In the genomic region with DNA sequence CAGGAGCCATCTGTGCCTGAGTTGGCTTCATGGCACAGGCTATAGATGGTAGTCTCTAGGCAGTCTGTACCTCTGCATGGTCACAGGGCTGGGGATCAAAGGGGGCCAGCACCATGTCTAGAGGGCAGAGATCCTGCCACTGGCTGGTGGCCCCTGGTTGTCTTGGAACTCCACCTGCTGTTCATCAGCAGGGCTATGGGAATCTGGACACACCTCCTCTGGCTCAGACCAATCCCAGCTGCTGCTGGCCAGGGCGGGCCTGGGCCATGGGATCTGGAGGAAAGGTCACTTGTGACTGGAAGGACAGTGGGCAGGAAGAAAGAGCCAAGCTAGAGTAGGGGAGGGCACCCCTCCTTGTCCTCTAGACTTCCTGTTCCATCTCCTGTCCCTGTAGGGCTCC, we compare ENCODE assay signal across 11 mouse cellular contexts. TPM values are rescaled to one million over a fixed set of nuclear protein-coding genes. Genes with fewer than 3 reads are reported as not detected.
DNase-seq lines count a peak whose midpoint lies in the region; ATAC-seq lines count a peak whose summit lies in the region.
"Had no signal": no experiment of that assay in that cellular context is flagged by ENCODE, and none has a peak within 500 bp of the region (broad histone marks: within the 10 kb centered on the region; RNA-seq: fewer than 3 reads in every experiment).

A gene (minus strand): TSS at position 156 of the 400 bp plus-strand sequence.

- H3K4me1 ChIP-seq in brown adipose tissue, adult 24 weeks (ENCODE audit: control insufficient read depth, insufficient read depth, insufficient read length, low read length) = peaks cover 26% of the 10 kb centered on the region
- H3K4me1 ChIP-seq in liver, embryonic 12.5 days = peaks cover 29% of the 10 kb centered on the region
- no peaks in the 10 kb centered on the region for H3K4me1 ChIP-seq in midbrain, embryonic 11.5 days (ENCODE audit: control insufficient read depth, insufficient read depth, low read length)

- H3K4me3 ChIP-seq in brown adipose tissue, adult 24 weeks (ENCODE audit: insufficient read depth, low read depth, low read length) = peak within 1 kb of the TSS; percentile 50
- no peak within 1 kb of the TSS for H3K4me3 ChIP-seq in liver, embryonic 12.5 days
- no peak within 1 kb of the TSS for H3K4me3 ChIP-seq in midbrain, embryonic 11.5 days (ENCODE audit: low read depth, low read length)
- H3K4me3 ChIP-seq: erythroblast, embryonic 14.5 days; neural tube, embryonic 12.5 days had no signal

- H3K27ac ChIP-seq in brown adipose tissue, adult 24 weeks (replicated peaks; ENCODE audit: low read depth, low read length) = peak within 1 kb of the TSS; percentile 86
- no peak within 1 kb of the TSS for H3K27ac ChIP-seq in liver, embryonic 12.5 days
- H3K27ac ChIP-seq in midbrain, embryonic 11.5 days (ENCODE audit: low read depth, low read length) = no peak within 1 kb of the TSS
- H3K27ac ChIP-seq: neural tube, embryonic 12.5 days had no signal

- H3K4me2 ChIP-seq in liver, embryonic 12.5 days = no peak within 1 kb of the TSS
- no peak within 1 kb of the TSS for H3K4me2 ChIP-seq in midbrain, embryonic 11.5 days
- H3K4me2 ChIP-seq: neural tube, embryonic 12.5 days had no signal

- WGBS in liver, embryonic 12.5 days (ENCODE audit: insufficient replicate concordance) = 39% methylated on average over 1 of the region's 1 CpGs
- 56% methylated on average over 1 of the region's 1 CpGs for WGBS in midbrain, embryonic 11.5 days

- no peaks in the 10 kb centered on the region for H3K9me3 ChIP-seq in liver, embryonic 12.5 days (replicated peaks)
- H3K9me3 ChIP-seq in midbrain, embryonic 11.5 days (ENCODE audit: control insufficient read depth, low read length) = no peaks in the 10 kb centered on the region
- H3K9me3 ChIP-seq: neural tube, embryonic 12.5 days had no signal

- intact Hi-C loops in left cerebral cortex, postnatal 10 days (cut with DNase I) = loop anchor here (10.0 kb wide), 1 partner anchor 221 kb away; a partner anchor contains a TSS
- intact Hi-C loops in heart, postnatal 14 days (cut with DNase I) = no loop called here

- peak; percentile 32 to 77 for DNase-seq in left cerebral cortex, postnatal 10 days (ENCODE audit: extremely low spot score in 1 of 2, low spot score in 2 of 2)
- no peak for DNase-seq in left cerebral cortex, adult 18-20 months (ENCODE audit: low spot score in 2 of 2)
- DNase-seq in heart, postnatal 14 days = peak; percentile 75 to 81
- no peak for DNase-seq in urinary bladder, postnatal 25 days (ENCODE audit: low spot score)
- no peak for DNase-seq in midbrain, embryonic 11.5 days (ENCODE audit: low spot score, missing footprints)

- H3K27me3 ChIP-seq in liver, embryonic 12.5 days (replicated peaks) = no peaks in the 10 kb centered on the region
- H3K27me3 ChIP-seq in midbrain, embryonic 11.5 days (ENCODE audit: control insufficient read depth, insufficient read depth, low read length) = no peaks in the 10 kb centered on the region
- H3K27me3 ChIP-seq: neural tube, embryonic 12.5 days had no signal

- H3K9ac ChIP-seq in liver, embryonic 12.5 days = no peak within 1 kb of the TSS
- H3K9ac ChIP-seq in midbrain, embryonic 11.5 days (ENCODE audit: low read length) = no peak within 1 kb of the TSS
- H3K9ac ChIP-seq: neural tube, embryonic 12.5 days had no signal

- H3K36me3 ChIP-seq in liver, embryonic 12.5 days = peaks cover 25% of the 10 kb centered on the region
- H3K36me3 ChIP-seq in midbrain, embryonic 11.5 days (ENCODE audit: control insufficient read depth, insufficient read depth, low read length) = peaks cover 4% of the 10 kb centered on the region; the same call in 1 of the 2 replicates

- ATAC-seq in liver, embryonic 12.5 days = peak; percentile 58
- ATAC-seq in activated CD4-positive, CD25-positive, alpha-beta regulatory T cell, adult 4 months = no peak
- no peak for ATAC-seq in midbrain, embryonic 11.5 days (ENCODE audit: low FRiP score)

RNA-seq across cellular contexts. Expression of the gene that starts here (rescaled TPM):
- total RNA-seq in left cerebral cortex, postnatal 10 days (2021) = 1 to 10 TPM; 2.3 to 4.1 TPM
- 1 to 10 TPM; 3.9 to 4.1 TPM for total RNA-seq in left cerebral cortex, adult 18-20 months (2021)
- 4.5 and 12.7 TPM in 2 replicates for polyA plus RNA-seq in brown adipose tissue, adult 24 weeks (2012; ENCODE audit: insufficient read depth, insufficient read length, missing spikeins)
- total RNA-seq in heart, postnatal 14 days (2021) = 100 to 1,000 TPM; 121 TPM
- polyA plus RNA-seq in liver, embryonic 12.5 days (2016; fragmentation: Nextera tagmentation; extraction: Ambion mirVana) = not detected in 2 replicates
- not detected for polyA plus RNA-seq in activated CD4-positive, CD25-positive, alpha-beta regulatory T cell, adult 4 months (2017; shearing (Covaris generic))
- polyA plus RNA-seq in midbrain, embryonic 11.5 days (2014; fragmentation: Nextera tagmentation; extraction: Ambion mirVana) = not detected in 2 replicates
- total RNA-seq: MEL had no signal
- polyA plus RNA-seq: erythroblast, embryonic 14.5 days; neural tube, embryonic 12.5 days had no signal

Comparison
In these comparisons a context has a peak if more than half of its experiments do, and no peak if none do; other contexts are left out.
1. RNA of the gene that starts here (total RNA-seq): 121 TPM in heart, postnatal 14 days; 2.3 to 4.1 TPM in left cerebral cortex, postnatal 10 days and 3.9 to 4.1 TPM in left cerebral cortex, adult 18-20 months; every median in the first group is over 10 times any median in the second.
2. DNase-seq: peak in left cerebral cortex, postnatal 10 days (2 of 2) and heart, postnatal 14 days (2 of 2); none in left cerebral cortex, adult 18-20 months (0 of 2), urinary bladder, postnatal 25 days (single experiment) and midbrain, embryonic 11.5 days (single experiment).
3. Peak in ATAC-seq in liver, embryonic 12.5 days; RNA of the gene not detected or under 1 TPM.